Mouse (Mus musculus) splenic B cell, adult 2 months (primary cell): Measurements from ENCODE around the gene Fbrsl1.

ENCODE experiments used
- DNase-seq: peaks from one replicate; pipeline ENCODE4 v3.0.0-alpha.2; 2011; ENCODE audit warnings: low read depth, low spot score
- H3K27me3 ChIP-seq: 2 replicates; pipeline ENCODE4 v1.6.1; 2012; ENCODE audit warnings: mild to moderate bottlenecking, low read length, moderate library complexity, mixed read lengths; ENCODE audit not compliant: control insufficient read depth, poor library complexity, insufficient read depth, severe bottlenecking
- H3K36me3 ChIP-seq: 2 replicates; pipeline ENCODE4 v1.6.1; 2012; ENCODE audit warnings: mild to moderate bottlenecking, low read length, moderate library complexity, mixed read lengths; ENCODE audit not compliant: control insufficient read depth, poor library complexity, insufficient read depth, severe bottlenecking

Fbrsl1 gene

DNA sequence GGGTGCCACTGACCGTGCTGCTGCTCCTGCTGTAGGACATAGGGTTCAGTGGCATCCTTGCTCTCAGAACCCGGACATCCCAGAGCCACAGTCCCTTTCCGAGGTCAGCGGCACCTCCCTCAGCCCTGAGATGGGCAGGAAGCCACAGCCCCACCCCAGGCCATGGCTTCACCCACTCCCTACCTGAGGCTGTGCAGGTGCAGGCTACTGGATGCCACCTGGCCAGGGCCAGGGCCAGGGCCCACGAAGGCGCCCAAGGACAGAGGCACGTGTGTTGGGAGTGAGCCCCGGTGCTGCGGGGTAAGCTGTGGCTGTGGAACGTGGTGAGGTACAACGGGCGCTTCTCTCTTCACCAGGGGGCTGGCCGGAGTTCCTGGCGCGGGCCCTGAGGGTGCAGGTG lies 69.2 kb downstream of the Fbrsl1 start:
- Histone ChIP-seq H3K27me3 (no peaks in the 10 kb centered on the region), H3K36me3 (peaks cover 2% of the 10 kb centered on the region)
- no peak for DNase-seq

DNA sequence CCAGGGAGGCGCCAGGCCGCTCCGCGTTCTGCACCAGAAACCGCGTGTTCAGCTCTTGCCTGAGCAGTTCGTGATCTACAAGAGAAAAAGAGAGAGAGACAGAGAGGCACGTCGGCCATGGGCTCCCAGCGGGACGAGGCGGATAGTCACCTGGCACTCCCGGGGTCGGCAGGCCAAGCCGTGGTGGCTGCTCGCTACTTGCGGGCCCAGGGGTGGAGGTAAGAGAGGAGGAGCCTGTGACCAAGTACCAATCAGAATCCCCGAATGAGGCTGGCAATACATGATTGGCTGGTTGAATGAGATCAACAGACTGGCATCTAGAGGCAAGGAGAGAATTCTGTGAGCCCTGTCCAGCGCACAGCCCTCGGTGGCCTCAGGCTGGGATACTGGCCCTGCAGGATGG lies 70.1 kb downstream of the Fbrsl1 start:
- H3K36me3 ChIP-seq = peaks cover 2% of the 10 kb centered on the region
- no peak for DNase-seq
- H3K27me3 ChIP-seq = no peaks in the 10 kb centered on the region

DNA sequence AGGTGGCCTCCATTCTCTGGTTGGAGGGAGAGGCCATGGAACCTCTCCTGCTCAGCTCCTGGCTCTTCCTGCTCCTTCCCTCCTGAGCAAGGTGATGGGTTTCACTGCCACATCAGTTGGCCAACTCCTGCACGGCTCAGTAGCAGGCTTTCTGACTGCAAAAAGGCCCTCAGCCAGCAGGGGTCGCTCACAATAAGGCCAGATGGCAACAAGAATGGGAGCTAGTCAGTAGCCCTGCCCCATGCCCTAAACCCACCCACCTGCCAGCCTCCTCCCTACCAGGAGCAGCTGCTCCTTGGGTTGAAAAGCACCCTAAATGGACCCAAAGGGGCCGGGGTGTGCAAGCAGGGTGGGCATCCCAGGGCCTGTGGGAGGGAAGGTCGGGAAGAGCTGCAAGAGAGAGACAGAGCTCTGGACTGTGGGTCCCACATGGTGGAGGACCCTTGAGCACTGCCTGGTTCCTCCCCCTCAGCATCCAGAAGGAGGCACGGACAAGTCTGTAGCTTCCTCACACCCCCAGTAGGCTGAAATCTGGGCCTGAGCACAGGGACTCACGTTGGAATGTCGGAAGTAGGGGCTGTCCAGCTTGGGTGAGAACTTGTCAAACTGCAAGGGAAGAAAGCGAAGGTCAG lies 71.4 kb downstream of the Fbrsl1 start:
- peak; percentile 65 for DNase-seq
- no peaks in the 10 kb centered on the region for H3K27me3 ChIP-seq

DNA sequence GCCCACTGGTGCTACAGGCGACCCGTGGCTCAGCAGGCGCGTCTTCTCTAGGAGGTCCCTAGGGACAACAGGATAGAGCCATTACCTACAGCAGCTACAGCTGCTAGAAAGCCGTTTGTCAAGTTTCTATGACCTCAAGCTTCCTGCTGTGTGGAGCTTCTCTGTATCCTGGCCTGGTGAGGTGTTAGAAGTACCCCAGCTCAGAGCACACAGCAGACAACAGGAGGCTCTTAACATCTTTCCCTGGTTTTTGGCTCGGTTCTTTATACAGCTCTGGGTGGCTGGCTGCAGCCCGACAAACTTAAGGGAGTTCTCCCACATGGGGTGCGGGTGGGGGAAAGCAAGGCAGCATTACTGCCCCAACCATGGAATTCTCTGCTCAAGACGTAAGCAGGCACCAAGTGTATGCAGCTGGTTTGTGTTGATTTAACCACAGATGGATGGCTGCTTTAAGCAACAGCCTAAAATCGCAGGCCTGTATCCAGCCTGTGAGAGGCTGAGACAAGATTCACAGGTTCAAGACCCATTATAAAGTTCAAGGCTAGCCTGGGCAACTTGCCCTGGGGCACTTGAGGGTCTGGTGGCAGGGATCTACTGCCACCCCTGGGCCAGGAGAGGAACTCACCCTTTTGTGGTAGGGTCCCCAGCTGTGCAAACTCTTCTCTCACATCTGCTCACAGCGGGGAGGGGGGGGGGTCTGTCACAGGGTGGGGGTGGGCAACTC lies 84.3 kb downstream of the Fbrsl1 start:
- Histone ChIP-seq H3K27me3 (no peaks in the 10 kb centered on the region), H3K36me3 (peaks cover 4% of the 10 kb centered on the region; the same call in 1 of the 2 replicates)
- DNase-seq = no peak

More for the DNA sequence above, 71.4 kb downstream of the Fbrsl1 start:
- peaks cover 2% of the 10 kb centered on the region for H3K36me3 ChIP-seq

DNA sequence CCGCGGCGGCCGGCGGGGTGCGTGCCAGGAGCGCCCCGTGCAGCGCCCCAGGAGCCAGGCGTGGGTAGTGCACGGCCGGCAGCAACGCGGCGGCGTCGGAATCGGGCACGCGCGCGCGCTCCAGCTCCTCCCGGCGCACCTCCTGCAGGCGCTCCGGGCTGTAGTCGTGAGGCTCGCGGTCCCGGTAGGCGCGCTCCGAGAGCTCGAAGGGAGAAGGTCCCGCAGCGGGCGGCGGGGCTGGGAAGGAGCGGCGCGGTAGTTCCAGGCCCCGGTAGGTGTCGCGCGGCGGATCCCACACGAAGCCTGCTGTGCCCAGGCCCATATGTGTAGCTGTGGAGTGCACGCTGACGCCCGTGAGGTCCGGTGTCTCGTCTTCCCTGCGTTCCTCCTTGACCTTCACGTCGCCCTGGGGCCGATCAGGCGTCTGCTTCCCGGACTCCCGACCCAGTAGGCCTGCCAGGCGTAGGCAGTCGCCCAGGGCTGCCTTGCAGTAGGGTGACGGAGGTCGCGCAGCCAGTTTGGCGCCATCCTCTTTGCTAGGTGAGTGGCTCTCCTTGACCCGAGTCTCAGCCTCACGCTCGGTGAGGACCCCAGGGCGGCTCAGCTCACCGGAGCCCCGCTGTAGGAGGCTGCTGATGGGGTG lies 85.0 kb downstream of the Fbrsl1 start:
- Histone ChIP-seq H3K27me3 (no peaks in the 10 kb centered on the region), H3K36me3 (no peaks in the 10 kb centered on the region; the same call in 1 of the 2 replicates)
- peak; percentile 61 for DNase-seq

DNA sequence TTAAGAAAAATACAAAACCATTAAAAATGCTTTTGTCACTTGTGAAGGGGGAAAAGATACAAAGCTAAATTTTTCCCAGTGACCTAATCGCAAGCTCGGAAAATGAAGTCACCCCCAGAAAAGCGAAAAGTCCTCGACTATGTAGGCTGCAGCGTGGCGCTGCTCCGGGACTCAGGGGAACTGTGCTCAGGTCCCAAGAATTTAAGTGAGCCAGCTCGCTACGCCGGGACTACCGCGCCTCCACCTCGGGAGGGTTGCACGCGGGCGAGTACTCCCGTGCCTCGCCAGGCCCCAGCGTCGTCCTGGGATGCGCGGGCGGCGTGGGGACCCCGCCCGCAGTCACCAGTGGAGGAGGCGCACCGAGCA lies 85.5 kb downstream of the Fbrsl1 start:
- no peaks in the 10 kb centered on the region; the same call in 1 of the 2 replicates for H3K36me3 ChIP-seq
- no peak for DNase-seq
- no peaks in the 10 kb centered on the region for H3K27me3 ChIP-seq

DNA sequence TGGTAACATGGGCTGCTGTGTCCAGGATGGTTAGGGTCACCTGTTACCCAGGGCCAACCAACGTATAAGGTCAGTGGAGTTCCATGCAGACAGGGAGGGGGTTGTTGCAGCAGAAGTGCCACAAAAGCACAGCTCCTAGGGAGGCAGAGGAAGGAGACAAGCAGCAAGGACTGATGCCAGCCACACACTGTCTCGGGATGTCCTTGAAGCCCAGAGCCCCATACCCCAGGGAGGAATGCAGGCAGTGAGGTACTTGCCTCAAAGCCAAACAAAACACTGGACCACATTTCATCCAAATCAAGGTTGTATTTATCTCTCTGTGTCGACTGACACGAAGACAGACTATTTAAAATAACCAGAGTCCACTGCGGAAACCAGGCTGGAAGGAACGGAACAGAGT lies 86.8 kb downstream of the Fbrsl1 start:
- Histone ChIP-seq H3K27me3 (no peaks in the 10 kb centered on the region), H3K36me3 (no peaks in the 10 kb centered on the region)
- DNase-seq = no peak

DNA sequence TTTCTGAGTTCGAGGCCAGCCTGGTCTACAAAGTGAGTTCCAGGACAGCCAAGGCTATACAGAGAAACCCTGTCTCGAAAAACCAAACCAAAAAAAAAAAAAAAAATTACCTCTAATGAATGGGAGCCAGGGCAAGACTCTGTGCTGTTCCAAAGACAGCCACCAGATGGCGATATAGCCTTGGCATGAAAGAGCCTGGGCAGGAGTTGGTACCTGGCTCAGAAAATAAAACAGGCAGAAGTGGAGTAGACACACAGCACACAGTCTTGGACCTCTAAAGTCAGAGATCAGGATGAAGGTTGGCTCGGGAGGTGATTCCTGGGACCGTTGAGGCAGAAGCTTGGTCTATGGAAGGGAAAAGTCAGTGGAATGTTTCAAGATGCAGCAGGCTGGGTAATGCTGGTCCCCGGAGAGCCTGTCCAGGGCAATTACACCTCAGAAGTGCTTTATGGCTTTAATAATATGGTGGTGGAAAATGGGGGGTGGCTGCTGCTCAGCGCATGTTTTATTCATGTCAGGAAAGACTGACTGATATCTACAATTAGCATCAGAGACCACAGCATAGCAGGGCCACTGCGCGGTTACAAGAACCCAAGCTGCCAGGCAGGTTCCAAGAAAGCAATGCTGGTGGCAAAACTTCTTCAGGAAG lies 90.6 kb downstream of the Fbrsl1 start:
- Histone ChIP-seq H3K36me3 (no peaks in the 10 kb centered on the region), H3K27me3 (no peaks in the 10 kb centered on the region)
- peak; percentile 89 for DNase-seq

DNA sequence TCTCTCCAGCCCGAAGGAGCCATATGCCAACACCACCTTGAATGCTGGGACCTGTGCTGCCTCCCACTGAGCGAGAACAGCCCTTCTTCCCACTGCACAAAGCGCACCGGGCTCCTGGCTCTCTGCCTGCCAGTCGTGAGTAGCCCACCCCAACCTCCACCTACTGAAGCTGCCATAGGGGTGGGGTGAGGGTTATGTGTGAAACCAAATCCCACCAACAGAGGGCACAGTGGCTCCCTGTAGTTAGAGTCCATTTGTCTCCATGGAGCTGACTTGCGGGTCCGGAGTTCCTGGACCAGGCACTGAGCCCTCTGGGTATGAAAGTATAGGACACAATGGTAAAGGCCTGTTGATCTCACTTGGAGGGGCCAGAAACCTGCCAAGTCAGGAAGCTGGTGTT lies 93.6 kb downstream of the Fbrsl1 start:
- peak; percentile 49 for DNase-seq
- Histone ChIP-seq H3K27me3 (no peaks in the 10 kb centered on the region), H3K36me3 (no peaks in the 10 kb centered on the region)

DNA sequence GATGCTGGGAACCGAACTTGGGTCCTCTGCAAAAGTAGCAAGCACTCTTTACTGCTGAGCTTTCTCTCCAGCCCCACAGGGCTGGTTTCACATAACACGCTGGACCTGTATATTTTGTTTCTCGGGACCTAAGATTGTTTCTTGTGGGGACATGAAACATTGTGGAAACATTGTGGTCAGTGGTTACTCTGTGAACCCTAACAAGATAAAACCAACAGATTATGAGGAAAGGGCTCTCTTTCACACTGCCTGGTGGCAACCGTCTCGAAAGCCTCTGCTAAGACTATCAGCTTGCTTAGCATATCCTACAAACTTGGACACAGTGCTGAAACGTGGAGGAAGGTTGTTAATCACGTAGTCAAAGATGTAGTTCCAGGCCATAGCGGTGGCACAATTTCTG lies 101.3 kb downstream of the Fbrsl1 start:
- Histone ChIP-seq H3K27me3 (no peaks in the 10 kb centered on the region; the same call in 1 of the 2 replicates), H3K36me3 (no peaks in the 10 kb centered on the region)
- no peak for DNase-seq

DNA sequence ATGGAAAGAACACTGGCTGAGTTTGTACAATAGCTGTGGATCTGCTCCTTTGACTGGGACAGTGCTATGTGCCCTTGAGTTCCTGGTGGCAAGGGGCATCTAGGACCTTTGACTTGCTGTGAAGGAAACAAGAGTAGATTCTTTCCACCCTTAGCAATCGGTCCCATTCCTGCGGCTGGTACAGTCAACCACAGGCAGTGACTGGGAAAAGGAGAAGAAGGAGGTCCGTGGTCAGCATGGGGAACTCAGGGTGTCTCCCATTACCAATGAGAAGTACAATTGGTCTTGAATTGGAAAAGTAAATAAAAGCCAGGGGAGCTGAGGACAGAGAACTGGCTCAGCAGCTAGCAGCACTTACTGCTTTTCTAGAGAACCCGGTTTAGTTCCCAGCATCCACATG lies 102.8 kb downstream of the Fbrsl1 start:
- no peak for DNase-seq
- no peaks in the 10 kb centered on the region; the same call in 1 of the 2 replicates for H3K27me3 ChIP-seq
- no peaks in the 10 kb centered on the region for H3K36me3 ChIP-seq

DNA sequence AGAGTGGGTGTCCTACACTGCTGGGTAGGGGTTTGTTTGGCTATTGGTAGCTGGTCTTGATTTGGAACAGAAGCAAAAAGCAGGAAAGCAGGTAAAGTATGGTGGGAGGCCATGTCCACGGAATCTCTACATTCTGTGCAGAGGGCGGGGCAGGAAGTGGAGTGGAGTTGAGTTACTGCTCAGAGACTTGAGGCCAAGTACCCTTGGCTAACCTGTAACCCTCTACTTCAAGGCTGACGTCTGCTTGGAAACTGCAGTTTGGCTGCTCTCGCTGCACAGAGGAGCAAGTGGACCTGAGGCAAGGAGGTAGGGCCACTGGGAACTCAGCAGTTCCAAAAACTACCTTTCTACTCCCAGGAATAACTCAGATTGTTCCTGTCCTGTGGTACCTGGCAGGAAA lies 103.8 kb downstream of the Fbrsl1 start, which contains the start of gene Lrcol1:
TSS of gene Lrcol1 (plus strand) at position 207 of the 400 bp plus-strand sequence.
- Histone ChIP-seq H3K36me3 (no peaks in the 10 kb centered on the region), H3K27me3 (no peaks in the 10 kb centered on the region; the same call in 1 of the 2 replicates)
- no peak for DNase-seq

DNA sequence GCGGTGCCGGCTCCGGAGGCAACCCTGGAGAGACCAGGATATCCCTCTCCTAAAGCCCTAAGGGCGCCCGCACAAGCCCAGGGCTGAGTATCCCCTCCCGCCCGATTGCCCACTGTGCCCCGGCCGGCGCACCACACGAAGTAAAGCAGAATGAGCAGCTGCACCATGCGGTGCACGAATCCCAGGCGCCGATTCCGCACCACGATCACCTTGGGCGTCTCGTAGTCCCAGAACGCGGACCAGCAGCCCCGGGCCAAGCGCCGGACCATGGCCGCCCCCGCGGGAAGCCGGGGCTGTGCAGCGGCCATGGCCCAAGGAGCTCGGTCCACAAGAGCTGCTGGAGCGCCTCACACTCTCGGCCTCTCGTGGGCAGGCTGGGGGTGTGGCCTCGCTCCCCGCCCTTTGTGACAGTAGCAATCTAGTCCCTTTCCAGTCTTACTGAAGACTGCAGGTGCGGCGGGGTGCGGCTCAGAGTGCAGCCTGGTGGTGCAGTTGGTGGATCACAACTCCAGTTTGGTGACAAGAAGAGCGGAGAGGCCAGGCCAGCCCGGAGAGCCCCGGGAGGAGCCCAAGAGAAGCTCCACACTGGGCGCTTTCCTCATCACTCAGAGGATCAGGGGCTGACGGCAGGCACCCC lies 105.5 kb downstream of the Fbrsl1 start, which contains the start of gene P2rx2:
TSS of gene P2rx2 (minus strand) at position 565 of the 637 bp plus-strand sequence.
- peak; percentile 16 for DNase-seq
- H3K27me3 ChIP-seq = no peaks in the 10 kb centered on the region; the same call in 1 of the 2 replicates

DNA sequence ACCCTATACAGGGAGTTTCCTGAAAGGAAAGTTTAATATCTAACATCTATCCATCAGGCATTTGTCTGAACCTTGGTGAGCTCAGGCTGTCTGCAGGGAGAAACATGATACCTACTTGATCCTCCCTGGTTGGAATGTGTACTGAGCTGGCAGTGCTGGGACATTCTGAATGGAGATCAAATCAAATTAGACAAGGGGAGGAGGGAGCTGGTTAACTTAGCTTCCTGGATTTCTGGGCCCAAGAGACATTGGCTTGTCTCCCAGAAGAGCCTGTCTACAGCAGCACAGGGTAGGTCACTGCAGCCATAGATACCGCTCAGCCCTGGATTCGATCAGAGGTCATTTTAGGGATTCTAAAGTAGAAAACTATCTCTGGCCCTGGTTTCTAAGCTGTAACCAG lies 109.5 kb downstream of the Fbrsl1 start:
- no peak for DNase-seq
- no peaks in the 10 kb centered on the region; the same call in 1 of the 2 replicates for H3K27me3 ChIP-seq
- no peaks in the 10 kb centered on the region for H3K36me3 ChIP-seq

More for the DNA sequence above, 105.5 kb downstream of the Fbrsl1 start, which contains the start of gene P2rx2:
- no peaks in the 10 kb centered on the region for H3K36me3 ChIP-seq
